Mouse (Mus musculus) brain, adult 2 months (tissue): Measurements from ENCODE around the gene Acacb.

Experiments used
- DNase-seq: peaks from one replicate; pipeline ENCODE4 v3.0.0; 2011; ENCODE audit warnings: low read depth, low spot score

Gene Acacb

DNA sequence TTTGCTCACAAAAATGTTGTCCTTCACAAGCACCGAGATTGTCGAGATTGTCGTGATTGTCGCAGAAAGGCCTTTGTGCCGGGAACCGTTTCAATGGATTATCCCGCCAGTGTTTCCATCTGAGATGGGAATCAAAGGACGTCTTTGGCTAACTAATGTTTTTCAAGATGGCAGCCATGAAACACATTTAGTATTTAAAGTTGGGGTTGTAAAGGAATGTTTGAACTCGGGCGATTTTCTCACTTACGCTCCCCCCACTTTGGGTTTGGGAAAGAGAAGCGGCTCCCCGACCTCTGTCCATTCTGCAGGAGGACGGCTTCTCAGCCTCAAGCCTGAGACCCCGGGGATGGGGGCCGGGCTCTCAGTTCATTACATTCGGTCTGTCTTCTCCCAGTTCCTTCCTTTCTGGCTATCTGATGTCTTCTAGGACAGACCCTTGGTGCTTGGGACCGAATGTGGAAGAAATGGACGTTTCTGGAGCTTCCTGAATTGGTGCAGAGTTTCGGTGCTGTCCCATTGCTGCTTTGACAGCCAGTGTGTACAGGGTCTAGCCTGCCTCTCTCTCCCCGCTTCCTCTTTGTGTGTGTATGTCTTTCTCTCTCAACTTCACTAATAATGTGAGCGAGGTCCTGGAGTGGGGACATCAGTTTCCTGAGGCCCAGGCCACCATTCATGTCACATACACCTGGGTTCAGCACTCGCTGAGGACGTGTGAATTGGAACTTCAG is 153.7 kb downstream of the Acacb start:
- DNase-seq, result no peak
